Mouse (Mus musculus): ENCODE measurements around the gene Dlx5. TPM values are rescaled to one million over a fixed set of nuclear protein-coding genes. Genes with fewer than 3 reads are reported as not detected.

The Dlx5 gene
- total RNA-seq, 1 experiment from 2014 or later = not detected

GRCm38 (mm10) chr6:6851166-6851565, 30.7 kb downstream of the Dlx5 start:
- no peak for ATAC-seq (replicated peaks in 1 of 2; ENCODE audit: insufficient read depth in 1 of 2, low FRiP score in 2 of 2, low TSS enrichment in 1 of 2, low read depth in 1 of 2, poor library complexity in 2 of 2, severe bottlenecking in 2 of 2)

GRCm38 (mm10) chr6:6850324-6851060, 31.4 kb downstream of the Dlx5 start:
- no peak for ATAC-seq (replicated peaks in 1 of 2; ENCODE audit: insufficient read depth in 1 of 2, low FRiP score in 2 of 2, low TSS enrichment in 1 of 2, low read depth in 1 of 2, poor library complexity in 2 of 2, severe bottlenecking in 2 of 2)

GRCm38 (mm10) chr6:6849744-6850143, 32.1 kb downstream of the Dlx5 start:
- no peak for ATAC-seq (replicated peaks in 1 of 2; ENCODE audit: insufficient read depth in 1 of 2, low FRiP score in 2 of 2, low TSS enrichment in 1 of 2, low read depth in 1 of 2, poor library complexity in 2 of 2, severe bottlenecking in 2 of 2)

GRCm38 (mm10) chr6:6848541-6848940, 33.3 kb downstream of the Dlx5 start:
- ATAC-seq (replicated peaks in 1 of 2; ENCODE audit: insufficient read depth in 1 of 2, low FRiP score in 2 of 2, low TSS enrichment in 1 of 2, low read depth in 1 of 2, poor library complexity in 2 of 2, severe bottlenecking in 2 of 2) = no peak

GRCm38 (mm10) chr6:6833301-6833700, 48.6 kb downstream of the Dlx5 start:
- ATAC-seq (replicated peaks in 1 of 2; ENCODE audit: insufficient read depth in 1 of 2, low FRiP score in 2 of 2, low TSS enrichment in 1 of 2, low read depth in 1 of 2, poor library complexity in 2 of 2, severe bottlenecking in 2 of 2) = no peak

GRCm38 (mm10) chr6:6830446-6830845, 51.4 kb downstream of the Dlx5 start:
- ATAC-seq (replicated peaks in 1 of 2; ENCODE audit: insufficient read depth in 1 of 2, low FRiP score in 2 of 2, low TSS enrichment in 1 of 2, low read depth in 1 of 2, poor library complexity in 2 of 2, severe bottlenecking in 2 of 2) = no peak

Other genes starting within 250 kb of the Dlx5 start
- gene Dlx6, start 18.8 kb downstream of the Dlx5 start, total RNA-seq (2017) = not detected in 2 replicates
- 3.5 and 3.6 TPM in 2 replicates for gene Sdhaf3, start 73.9 kb upstream of the Dlx5 start, total RNA-seq (2017)

Data from hematopoietic stem cell, adult 5-6 weeks (primary cell).